Mouse (Mus musculus): ENCODE results near the gene Atp8b5.

- no peak for TF ChIP-seq POLR2A (IDR thresholded peaks at IDR 0.05; ENCODE audit: insufficient read length, low read depth)
- no peak for TF ChIP-seq CEBPB (IDR thresholded peaks at IDR 0.05; ENCODE audit: insufficient read depth, poor library complexity, severe bottlenecking)
- TF ChIP-seq USF1 (IDR thresholded peaks at IDR 0.05; ENCODE audit: low read depth) = no peak
- no peak for TF ChIP-seq POLR2AphosphoS2 (IDR thresholded peaks at IDR 0.05; ENCODE audit: insufficient read length, low read depth)
- TF ChIP-seq TCF12 (IDR thresholded peaks at IDR 0.05; ENCODE audit: insufficient read depth, poor library complexity, severe bottlenecking) = no peak
- TF ChIP-seq SRF (IDR thresholded peaks at IDR 0.05; ENCODE audit: control insufficient read depth, insufficient read length, low read depth) = no peak
- no peak for TF ChIP-seq MAX (IDR thresholded peaks at IDR 0.05; ENCODE audit: low read depth)
- TF ChIP-seq E2F4 (IDR thresholded peaks at IDR 0.05; ENCODE audit: insufficient read depth) = no peak
- peak in 1 of 3 experiments; percentile 58 for TF ChIP-seq MYOG (IDR thresholded peaks at IDR 0.05; ENCODE audit: control insufficient read depth in 1 of 3, insufficient read depth in 1 of 3, insufficient read length in 2 of 3, low read depth in 2 of 3)
- TF ChIP-seq REST (IDR thresholded peaks at IDR 0.05; ENCODE audit: insufficient read depth, insufficient read length) = no peak
- no peak for TF ChIP-seq TCF3 (IDR thresholded peaks at IDR 0.05; ENCODE audit: insufficient read length, low read depth)
- TF ChIP-seq MYOD1 (IDR thresholded peaks at IDR 0.05; ENCODE audit: control insufficient read depth in 1 of 3, insufficient read length in 2 of 3, low read depth in 2 of 3) = peak in 2 of 3 experiments; percentile 11 to 53
Measured at GRCm38 (mm10) chr4:43399391-43400131, 132.6 kb downstream of the Atp8b5 start.

All from myocyte (in vitro differentiated cells).